Mouse (Mus musculus): Measurements from ENCODE around the gene Eif4enif1. TPM values are rescaled to one million over a fixed set of nuclear protein-coding genes. Genes with fewer than 3 reads are reported as not detected.

The Eif4enif1 gene
- polyA plus RNA-seq, 2 experiments, result 22.3 to 35.9 TPM

GRCm38 (mm10) chr11:3292062-3292421, 89.8 kb downstream of the Eif4enif1 start:
- TF ChIP-seq EP300 (IDR thresholded peaks at IDR 0.05; ENCODE audit: low read depth) (no peak), CTCF (IDR thresholded peaks at IDR 0.05; ENCODE audit: low read depth) (0 out of 2 replicates have a peak, but pooled peaks have one; percentile 18)
- peak overlapping the region; percentile 80 to 87 for H3K4me3 ChIP-seq (ENCODE audit: insufficient read depth in 1 of 2, low read depth in 2 of 2, low read length in 2 of 2)
- ATAC-seq (ENCODE audit: insufficient read depth) (peak; percentile 24), DNase-seq (ENCODE audit: low read depth in 3 of 3, low spot score in 3 of 3) (peak in 2 of 3 experiments; percentile 58 to 67)
- peak overlapping the region; percentile 99 for H3K4me2 ChIP-seq (ENCODE audit: low read depth)
- no peaks in the 10 kb centered on the region for H3K27me3 ChIP-seq (ENCODE audit: control insufficient read depth, insufficient read depth, low read length)
- H3K9ac ChIP-seq (replicated peaks), result peak overlapping the region; percentile 73
- 0% methylated on average over 8 of the region's 8 CpGs for WGBS (ENCODE audit: insufficient replicate concordance)
- peak overlapping the region; percentile 74 for H3K27ac ChIP-seq
- no peaks in the 10 kb centered on the region for H3K9me3 ChIP-seq (ENCODE audit: control insufficient read depth, low read length)
- peaks cover 26% of the 10 kb centered on the region for H3K36me3 ChIP-seq (replicated peaks; ENCODE audit: control insufficient read depth, insufficient read depth, low read depth)
- peaks cover 3 to 33% of the 10 kb centered on the region in 2 experiments for H3K4me1 ChIP-seq (replicated peaks; ENCODE audit: control insufficient read depth in 2 of 2, insufficient read depth in 2 of 2, low read length in 1 of 2)

- DNase-seq (ENCODE audit: low read depth in 3 of 3, low spot score in 3 of 3) (no peak), ATAC-seq (ENCODE audit: insufficient read depth) (no peak)
- peaks cover 3 to 33% of the 10 kb centered on the region in 2 experiments for H3K4me1 ChIP-seq (replicated peaks; ENCODE audit: control insufficient read depth in 2 of 2, insufficient read depth in 2 of 2, low read length in 1 of 2)
- 1% methylated on average over 8 of the region's 8 CpGs for whole genome bisulfite sequencing (ENCODE audit: insufficient replicate concordance)
- H3K36me3 ChIP-seq (replicated peaks; ENCODE audit: control insufficient read depth, insufficient read depth, low read depth), result peaks cover 26% of the 10 kb centered on the region
- H3K4me3 ChIP-seq (ENCODE audit: insufficient read depth in 1 of 2, low read depth in 2 of 2, low read length in 2 of 2), result peak overlapping the region; percentile 80 to 87
- no peaks in the 10 kb centered on the region for H3K27me3 ChIP-seq (ENCODE audit: control insufficient read depth, insufficient read depth, low read length)
- H3K9me3 ChIP-seq (ENCODE audit: control insufficient read depth, low read length), result no peaks in the 10 kb centered on the region
- TF ChIP-seq EP300 (IDR thresholded peaks at IDR 0.05; ENCODE audit: low read depth) (no peak), CTCF (IDR thresholded peaks at IDR 0.05; ENCODE audit: low read depth) (no peak)
- peak overlapping the region; percentile 74 for H3K27ac ChIP-seq
- peak overlapping the region; percentile 73 for H3K9ac ChIP-seq (replicated peaks)
- H3K4me2 ChIP-seq (ENCODE audit: low read depth), result peak overlapping the region; percentile 99
Measured at GRCm38 (mm10) chr11:3292711-3293249, 90.6 kb downstream of the Eif4enif1 start.

GRCm38 (mm10) chr11:3293361-3293760, 91.2 kb downstream of the Eif4enif1 start:
- peak overlapping the region; percentile 73 for H3K9ac ChIP-seq (replicated peaks)
- H3K9me3 ChIP-seq (ENCODE audit: control insufficient read depth, low read length), result no peaks in the 10 kb centered on the region
- ATAC-seq (ENCODE audit: insufficient read depth) (no peak), DNase-seq (ENCODE audit: low read depth in 3 of 3, low spot score in 3 of 3) (no peak)
- H3K4me3 ChIP-seq (ENCODE audit: insufficient read depth in 1 of 2, low read depth in 2 of 2, low read length in 2 of 2), result peak overlapping the region; percentile 0 to 80; a peak in 2 of 4 replicates
- peak overlapping the region; percentile 99 for H3K4me2 ChIP-seq (ENCODE audit: low read depth)
- 40% methylated on average over 4 of the region's 4 CpGs for WGBS (ENCODE audit: insufficient replicate concordance)
- no peak overlapping the region for H3K27ac ChIP-seq
- H3K4me1 ChIP-seq (replicated peaks; ENCODE audit: control insufficient read depth in 2 of 2, insufficient read depth in 2 of 2, low read length in 1 of 2), result peaks cover 3 to 28% of the 10 kb centered on the region in 2 experiments
- peaks cover 26% of the 10 kb centered on the region for H3K36me3 ChIP-seq (replicated peaks; ENCODE audit: control insufficient read depth, insufficient read depth, low read depth)
- no peaks in the 10 kb centered on the region for H3K27me3 ChIP-seq (ENCODE audit: control insufficient read depth, insufficient read depth, low read length)
- TF ChIP-seq CTCF (IDR thresholded peaks at IDR 0.05; ENCODE audit: low read depth) (no peak), EP300 (IDR thresholded peaks at IDR 0.05; ENCODE audit: low read depth) (no peak)

Other genes starting within 250 kb of the Eif4enif1 start
- gene Sfi1, start 8.9 kb upstream of the Eif4enif1 start, polyA plus RNA-seq (2012; rRNA removed), result 4.3 and 5.4 TPM in 2 replicates
- gene Sfi1, start 8.9 kb upstream of the Eif4enif1 start, polyA plus RNA-seq (2014; fragmentation: Nextera tagmentation; extraction: Ambion mirVana), result 1.7 and 2.4 TPM in 2 replicates
- gene Drg1, start 64.0 kb downstream of the Eif4enif1 start, polyA plus RNA-seq (2012; rRNA removed), result 24.6 and 38.4 TPM in 2 replicates
- 112 and 118 TPM in 2 replicates for gene Drg1, start 64.0 kb downstream of the Eif4enif1 start, polyA plus RNA-seq (2014; fragmentation: Nextera tagmentation; extraction: Ambion mirVana)
- 15.2 and 16.2 TPM in 2 replicates for gene Patz1, start 86.5 kb downstream of the Eif4enif1 start, polyA plus RNA-seq (2012; rRNA removed)
- 11.6 and 12.7 TPM in 2 replicates for gene Patz1, start 86.5 kb downstream of the Eif4enif1 start, polyA plus RNA-seq (2014; fragmentation: Nextera tagmentation; extraction: Ambion mirVana)
- 0.79 and 0.96 TPM in 2 replicates for gene Pik3ip1, start 128.0 kb downstream of the Eif4enif1 start, polyA plus RNA-seq (2012; rRNA removed)
- gene Pik3ip1, start 128.0 kb downstream of the Eif4enif1 start, polyA plus RNA-seq (2014; fragmentation: Nextera tagmentation; extraction: Ambion mirVana), result 0.42 and 0.94 TPM in 2 replicates
- gene Limk2, start 206.8 kb downstream of the Eif4enif1 start, polyA plus RNA-seq (2012; rRNA removed), result 7.1 and 7.4 TPM in 2 replicates
- 7.0 and 9.5 TPM in 2 replicates for gene Limk2, start 206.8 kb downstream of the Eif4enif1 start, polyA plus RNA-seq (2014; fragmentation: Nextera tagmentation; extraction: Ambion mirVana)
- 5.0 and 5.5 TPM in 2 replicates for gene Rnf185, start 250.0 kb downstream of the Eif4enif1 start, polyA plus RNA-seq (2012; rRNA removed)
- gene Rnf185, start 250.0 kb downstream of the Eif4enif1 start, polyA plus RNA-seq (2014; fragmentation: Nextera tagmentation; extraction: Ambion mirVana), result 8.5 and 9.2 TPM in 2 replicates

Measured in liver, embryonic 14.5 days (tissue).